Mouse (Mus musculus): ENCODE data around the gene Ppp4r3a.

Ppp4r3a gene

DNA sequence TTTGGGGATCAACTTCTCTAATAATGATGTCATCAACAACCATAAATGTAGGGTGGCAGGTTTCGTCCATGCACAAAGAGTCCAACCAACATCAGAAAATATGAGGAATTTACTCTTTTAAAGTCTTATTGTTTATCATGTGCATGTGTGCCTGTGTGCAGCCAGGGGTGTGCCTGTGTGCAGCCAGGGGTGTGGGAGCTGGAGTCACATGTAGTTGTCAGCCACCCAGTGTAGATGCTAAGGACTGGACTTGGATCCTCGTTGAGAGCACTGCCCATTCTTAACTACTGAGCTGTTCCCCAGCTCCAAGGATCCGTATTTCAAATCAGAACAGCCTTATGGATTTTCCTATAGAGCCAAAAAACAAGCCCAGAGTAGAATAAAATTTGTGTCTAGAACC is 92.4 kb downstream of the Ppp4r3a start:
- DNase-seq (ENCODE audit: low spot score), result no peak

DNA sequence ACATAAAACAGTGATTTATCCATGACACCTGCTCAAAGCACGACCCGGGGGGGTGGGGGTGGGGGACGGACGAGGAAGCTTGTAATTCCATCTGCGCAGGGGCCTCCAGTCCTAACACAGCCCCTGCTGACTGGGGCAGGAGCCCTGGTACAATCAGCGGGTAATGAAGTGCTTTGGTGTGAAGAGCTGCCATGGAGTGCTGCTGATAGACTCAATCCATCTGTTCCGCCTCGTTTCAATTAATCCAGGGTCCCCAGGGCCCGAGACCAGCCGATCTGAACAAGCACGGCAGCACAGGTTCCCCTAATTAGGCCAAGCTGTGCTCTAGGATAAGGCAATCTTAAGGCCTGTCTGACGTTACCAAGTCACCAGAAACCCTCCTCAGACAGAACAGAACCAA is 93.2 kb downstream of the Ppp4r3a start:
- DNase-seq (ENCODE audit: low spot score), result no peak

DNA sequence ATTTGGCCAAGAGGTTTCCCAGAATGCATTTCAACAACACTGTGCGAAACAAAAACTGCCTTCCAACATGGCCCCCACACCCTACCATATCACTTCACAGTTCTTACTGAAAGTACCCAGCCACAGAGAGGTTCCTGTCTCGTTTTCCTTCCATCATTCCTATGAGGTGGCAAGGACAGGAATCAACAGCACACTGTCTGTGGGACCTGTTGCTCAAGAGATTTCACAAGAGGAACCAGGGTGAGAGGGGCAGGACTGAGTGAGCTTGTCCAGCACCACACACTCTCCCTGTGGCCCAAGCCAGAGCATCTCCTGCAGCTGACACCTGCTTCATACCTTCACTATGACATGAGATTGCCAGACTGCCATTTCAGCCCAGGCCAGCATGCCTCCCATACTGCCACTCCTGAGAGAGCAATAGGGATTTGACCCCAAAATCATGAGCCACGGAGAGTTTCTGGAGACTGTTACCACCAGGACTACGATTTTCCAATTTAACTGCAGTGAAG is 93.7 kb downstream of the Ppp4r3a start:
- DNase-seq (ENCODE audit: low spot score), result no peak
